Mouse (Mus musculus): ENCODE results near the gene Rpl38.
A peak's percentile ranks its signal among the peaks of the same experiment; 100 is the strongest.

Rpl38 gene

DNA sequence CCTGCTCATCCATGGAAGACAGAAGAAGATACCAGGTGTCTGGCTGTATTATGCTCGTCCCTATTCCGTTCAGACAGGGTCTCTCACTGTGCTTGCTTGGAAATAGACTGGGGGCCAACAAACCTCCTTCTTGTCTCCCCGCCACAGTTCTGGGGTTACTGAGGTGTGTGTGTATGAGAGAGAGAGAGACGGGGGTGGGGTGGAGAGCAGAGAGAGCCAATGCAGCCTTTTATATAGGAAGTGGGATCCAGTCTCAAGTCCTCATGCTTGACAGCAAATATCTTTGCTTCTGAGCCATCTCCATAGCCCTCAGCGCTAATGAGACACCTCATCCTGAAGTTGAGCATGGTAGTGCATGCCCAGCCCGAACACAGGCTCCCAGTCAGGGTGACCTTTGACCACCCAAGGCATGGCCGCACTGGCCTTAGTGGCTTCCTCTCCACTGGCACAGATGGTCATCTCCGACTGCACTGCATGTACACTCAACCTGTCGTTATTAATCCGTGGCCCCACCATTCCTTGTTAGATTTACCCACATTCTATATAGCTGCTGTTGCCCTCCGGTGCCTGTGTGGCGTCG is 14.1 kb downstream of the Rpl38 start:
- peak; percentile 46 for DNase-seq

- DNase-seq, result peak; percentile 45
Observed at GRCm38 (mm10) chr11:114683029-114683721, 14.9 kb downstream of the Rpl38 start.

GRCm38 (mm10) chr11:114683722-114684621 is 15.6 kb downstream of the Rpl38 start:
- DNase-seq, result peak; percentile 48

DNA sequence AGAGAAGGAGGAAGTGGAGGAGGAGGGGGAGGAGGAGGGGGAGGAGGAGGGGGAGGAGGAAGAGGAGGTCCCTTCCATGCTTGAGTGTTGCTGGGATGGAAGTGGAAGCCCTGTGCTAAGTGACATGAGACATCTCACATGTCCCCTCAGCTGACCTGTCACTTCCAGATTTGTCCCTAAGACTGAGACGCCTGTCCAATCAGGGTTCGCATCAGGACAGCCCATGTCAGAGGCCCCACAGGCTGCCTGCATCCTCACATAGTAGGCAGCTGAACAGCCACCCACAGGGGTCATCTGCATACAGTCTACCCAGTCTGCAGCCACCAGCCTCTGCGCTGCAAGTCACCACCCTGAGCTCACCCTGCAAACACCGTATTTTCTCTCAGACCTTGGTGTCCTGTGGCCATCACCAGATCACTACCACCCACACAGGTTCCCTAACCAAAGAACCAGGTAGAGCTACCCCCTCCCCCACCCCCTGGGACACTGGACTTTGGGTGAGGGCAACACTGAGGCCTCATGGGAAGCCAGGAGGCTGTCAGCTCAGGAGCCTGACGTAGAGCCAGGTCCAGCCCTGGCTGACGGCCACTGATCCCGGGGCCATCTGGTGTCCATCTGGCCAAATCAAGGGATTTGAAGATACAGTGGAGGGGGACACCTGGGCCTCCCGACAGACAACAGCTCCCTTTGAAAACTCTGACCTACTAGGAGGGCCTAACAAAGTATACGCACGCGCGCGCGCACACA is 16.5 kb downstream of the Rpl38 start:
- peak; percentile 99 for DNase-seq

GRCm38 (mm10) chr11:114685526-114686040 is 17.3 kb downstream of the Rpl38 start:
- no peak for DNase-seq

- DNase-seq, result peak; percentile 52
Observed at GRCm38 (mm10) chr11:114686221-114686959, 18.1 kb downstream of the Rpl38 start.

GRCm38 (mm10) chr11:114687574-114688188 is 19.4 kb downstream of the Rpl38 start:
- peak; percentile 26 for DNase-seq

DNA sequence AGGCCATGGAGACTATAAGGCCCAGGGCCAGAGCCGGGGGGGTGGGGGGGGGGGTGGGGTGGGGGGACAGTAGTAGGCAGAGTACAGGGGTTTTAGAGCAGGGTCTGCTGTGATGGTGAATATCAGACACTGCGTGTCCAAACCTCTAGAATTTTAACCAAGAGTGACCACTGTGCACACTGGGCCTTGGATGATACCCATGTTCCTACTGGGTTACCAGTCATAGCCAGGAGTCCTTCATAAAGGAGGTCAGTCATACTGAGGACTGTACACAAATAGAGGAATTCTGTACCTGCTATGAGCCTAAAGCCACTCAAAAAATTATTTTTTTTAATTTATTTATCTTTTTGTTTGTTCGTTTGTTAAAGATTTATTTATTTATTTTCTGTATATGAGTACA is 20.4 kb downstream of the Rpl38 start:
- DNase-seq, result no peak

GRCm38 (mm10) chr11:114690192-114690591 is 21.9 kb downstream of the Rpl38 start:
- DNase-seq, result peak; percentile 50

DNA sequence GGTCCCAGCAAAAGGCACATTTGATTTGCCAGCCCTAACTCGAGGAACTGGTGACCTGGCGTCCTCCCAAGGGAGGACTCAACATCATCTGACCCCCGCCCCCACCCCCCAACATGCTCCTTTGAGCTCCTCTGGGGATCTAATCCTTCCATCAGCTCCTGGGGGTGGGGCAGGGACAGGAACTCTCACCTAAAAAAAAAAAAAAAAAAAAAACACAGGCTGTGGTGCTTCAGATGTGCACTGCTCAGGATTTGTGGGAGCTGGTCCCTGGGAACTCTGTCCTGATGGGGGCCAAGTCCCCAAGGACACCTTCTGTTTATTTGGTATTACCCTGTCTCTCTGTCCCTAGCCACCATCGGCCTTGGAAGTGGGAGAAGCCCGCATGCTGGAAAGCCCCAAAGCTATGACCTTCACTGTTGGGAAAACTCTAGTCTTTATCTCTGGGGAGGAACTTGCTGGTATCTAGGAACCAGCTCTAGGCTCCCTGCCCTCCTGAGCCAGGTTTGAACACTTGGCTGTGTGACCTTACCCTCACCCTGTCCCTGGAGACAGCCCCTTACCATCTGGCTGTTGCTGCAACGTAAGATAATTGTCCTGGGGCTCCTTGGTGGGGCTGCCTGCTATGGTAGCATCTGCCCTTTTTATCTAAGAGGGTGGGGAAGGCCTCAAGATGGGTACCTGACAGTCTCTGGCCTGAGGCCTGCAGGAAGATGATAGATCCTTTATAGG is 23.3 kb downstream of the Rpl38 start:
- DNase-seq, result no peak

GRCm38 (mm10) chr11:114692601-114693000 is 24.3 kb downstream of the Rpl38 start:
- DNase-seq, result no peak

GRCm38 (mm10) chr11:114693456-114693855 is 25.1 kb downstream of the Rpl38 start:
- DNase-seq, result no peak

DNA sequence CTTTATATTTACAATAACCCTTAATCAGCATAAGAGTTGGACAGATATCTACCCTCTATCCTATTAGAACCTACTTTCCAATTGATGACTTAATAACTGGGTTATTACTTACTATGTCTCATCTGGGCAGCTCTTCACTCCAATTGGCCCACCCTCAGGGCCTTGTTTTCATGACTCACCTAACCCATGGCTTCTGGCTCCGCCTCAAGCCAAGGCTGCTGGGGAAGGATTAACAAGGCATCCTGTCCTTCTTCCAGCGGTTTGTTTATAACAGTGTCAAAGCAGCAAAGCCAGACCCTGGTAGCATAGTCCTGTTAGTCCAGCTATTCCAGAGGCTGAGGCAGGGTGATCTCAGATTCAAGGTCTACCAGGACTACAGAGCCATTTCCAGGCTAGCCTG is 26.1 kb downstream of the Rpl38 start:
- no peak for DNase-seq

GRCm38 (mm10) chr11:114698496-114698895 is 30.2 kb downstream of the Rpl38 start:
- DNase-seq, result no peak

GRCm38 (mm10) chr11:114699511-114699910 is 31.2 kb downstream of the Rpl38 start:
- DNase-seq, result no peak

DNA sequence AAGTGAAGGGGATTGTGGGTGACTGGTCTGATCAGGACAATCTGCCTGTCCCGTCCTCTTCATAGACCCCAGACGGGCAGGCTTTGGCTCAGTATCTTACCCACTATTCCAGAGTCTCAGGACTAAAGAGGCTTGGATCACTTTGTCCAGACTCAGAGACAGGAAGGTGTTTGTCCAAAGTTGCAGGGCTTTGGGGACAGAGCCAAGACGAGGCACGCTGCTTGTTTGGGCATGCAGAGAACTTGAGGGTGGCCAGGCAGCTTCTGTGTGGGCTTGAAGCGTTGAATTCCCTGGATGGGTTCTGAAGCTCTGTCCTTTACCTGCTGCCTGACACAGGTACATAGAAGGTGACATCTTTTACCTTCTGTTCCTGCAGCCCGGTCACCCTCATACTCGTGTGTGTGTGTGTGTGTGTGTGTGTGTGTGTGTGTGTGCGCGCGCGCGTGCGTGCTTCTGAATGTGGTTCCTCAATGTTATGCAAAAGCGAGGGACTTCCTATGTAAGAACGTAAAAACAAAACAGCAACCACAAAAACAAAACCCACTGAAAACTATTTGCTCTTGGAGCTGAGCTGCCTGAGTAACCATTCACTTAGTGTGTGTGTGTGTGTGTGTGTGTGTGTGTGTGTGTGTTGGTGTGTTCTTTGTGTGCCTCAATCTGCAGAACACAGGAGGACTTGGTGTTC is 34.1 kb downstream of the Rpl38 start:
- DNase-seq, result no peak

DNA sequence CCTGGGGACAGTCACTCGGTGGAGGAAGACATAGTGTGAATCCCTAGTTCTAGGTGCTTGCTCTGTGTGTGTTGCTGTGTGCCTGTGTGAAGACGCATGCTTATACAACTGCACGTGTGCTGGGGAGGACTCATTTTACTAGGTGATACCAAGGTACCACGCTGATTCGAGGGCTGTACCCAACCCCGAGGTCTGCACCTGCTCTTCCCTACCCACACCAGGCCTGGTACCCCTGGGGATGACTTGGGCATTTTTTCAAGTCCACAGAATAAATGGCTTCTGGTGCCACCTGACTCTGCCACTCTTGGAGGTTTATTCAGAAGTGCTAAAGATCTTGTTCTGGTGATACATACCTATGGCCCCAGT is 34.7 kb downstream of the Rpl38 start:
- DNase-seq, result no peak

DNA sequence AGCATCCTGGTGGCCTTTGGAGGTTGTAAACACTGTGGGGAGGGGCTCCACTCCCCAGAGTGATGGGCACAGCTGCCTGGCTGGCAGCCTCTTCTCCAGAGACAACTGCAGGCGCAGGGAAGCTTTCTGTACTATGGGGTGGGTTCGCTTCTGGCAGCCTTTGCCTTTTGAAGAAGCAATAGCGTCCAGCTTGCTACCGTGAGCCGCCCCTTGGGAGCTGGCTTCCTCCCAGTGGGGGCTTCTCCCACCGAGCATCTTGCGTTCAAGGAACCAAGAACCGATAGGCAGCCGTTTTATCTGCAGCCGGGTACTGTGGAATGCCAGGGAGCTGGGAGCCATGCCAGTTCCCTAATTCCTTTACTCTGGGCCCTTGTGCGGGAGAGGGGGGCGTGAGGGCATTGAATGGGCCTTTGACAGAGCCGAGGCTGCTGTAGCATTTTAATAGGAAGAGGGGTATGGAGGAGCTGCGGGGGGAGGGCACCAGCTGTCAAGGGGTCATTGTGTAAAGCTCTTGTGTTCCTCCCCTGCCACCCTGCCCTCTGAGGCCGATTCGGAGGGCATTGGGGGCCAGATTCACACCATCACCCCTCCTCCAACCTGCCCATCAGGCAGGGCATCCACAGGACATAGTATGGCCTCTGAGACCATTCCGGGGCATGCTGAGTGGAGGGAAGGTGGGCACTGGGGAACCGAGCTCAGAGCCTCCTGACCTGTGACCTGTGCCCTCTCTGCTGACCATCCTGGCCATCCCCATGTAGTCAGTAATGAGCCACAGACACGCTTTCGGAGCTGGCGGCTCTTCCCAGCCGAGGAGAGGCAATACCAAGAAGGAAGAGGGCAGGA is 36.0 kb downstream of the Rpl38 start:
- DNase-seq, result peak; percentile 46

- no peak for DNase-seq
Observed at GRCm38 (mm10) chr11:114706358-114706757, 38.0 kb downstream of the Rpl38 start.

Measured in cerebellum, adult 11 months (tissue).